Comparison of ENCODE assay signal across 19 mouse cellular contexts in the genomic region with DNA sequence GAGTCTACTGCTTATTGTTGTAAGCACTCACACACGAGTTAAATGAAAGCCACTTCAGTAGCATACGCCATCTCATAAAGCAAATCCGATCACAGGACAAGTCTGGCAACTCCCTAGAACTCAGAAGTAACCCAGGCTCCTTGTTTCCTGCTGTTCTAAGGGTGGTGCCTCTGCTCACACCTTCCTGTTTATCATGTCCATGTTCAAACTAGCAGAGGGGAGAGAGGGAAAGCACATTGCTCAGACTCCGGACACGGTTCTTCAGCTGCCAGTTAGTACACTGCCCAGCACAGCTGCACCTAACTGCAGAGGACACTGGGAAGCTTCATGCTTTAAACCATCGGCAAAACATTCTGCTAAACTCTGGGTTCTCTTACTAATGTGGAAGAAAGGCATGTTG.
DNase-seq lines count a peak whose midpoint lies in the region; ATAC-seq and TF ChIP-seq lines count a peak whose summit lies in the region.
"Had no signal": no experiment of that assay in that cellular context is flagged by ENCODE, and none has a peak within 500 bp of the region (broad histone marks: within the 10 kb centered on the region; RNA-seq: fewer than 3 reads in every experiment).

No protein-coding gene starts in this region.

- H3K27me3 ChIP-seq in heart, adult 2 months (ENCODE audit: control insufficient read depth, insufficient read depth, low read length), result no peaks in the 10 kb centered on the region
- H3K27me3 ChIP-seq in heart, postnatal 0 days (ENCODE audit: control insufficient read depth, insufficient read depth, low read length), result no peaks in the 10 kb centered on the region
- H3K27me3 ChIP-seq: CH12.LX; embryonic facial prominence, embryonic 12.5 days; forebrain, embryonic 15.5 days; hindbrain, embryonic 15.5 days; Patski had no signal

- no peak overlapping the region for H3K4me3 ChIP-seq in heart, adult 2 months
- H3K4me3 ChIP-seq in heart, postnatal 0 days (ENCODE audit: low read depth, low read length), result no peak overlapping the region
- H3K4me3 ChIP-seq in lung, adult 2 months (replicated peaks; ENCODE audit: extremely low read depth, low read depth, low read length), result no peak overlapping the region
- H3K4me3 ChIP-seq: embryonic facial prominence, embryonic 12.5 days; forebrain, embryonic 15.5 days; hindbrain, embryonic 15.5 days had no signal

- ATAC-seq in heart, postnatal 0 days (ENCODE audit: insufficient read depth, low read depth), result peak; percentile 39
- ATAC-seq: activated CD4-positive, CD25-positive, alpha-beta regulatory T cell, adult 4 months; forebrain, embryonic 15.5 days; Patski had no signal

- H3K79me2 ChIP-seq in heart, adult 2 months (replicated peaks; ENCODE audit: control insufficient read depth, insufficient read depth, low read length), result no peaks in the 10 kb centered on the region

- no peak overlapping the region for H3K9ac ChIP-seq in heart, adult 2 months (ENCODE audit: low read depth, low read length)
- no peak overlapping the region for H3K9ac ChIP-seq in heart, postnatal 0 days (replicated peaks; ENCODE audit: low read depth, low read length)
- H3K9ac ChIP-seq: embryonic facial prominence, embryonic 12.5 days; forebrain, embryonic 15.5 days; hindbrain, embryonic 15.5 days had no signal

- H3K4me2 ChIP-seq in heart, postnatal 0 days (ENCODE audit: low read depth, low read length), result no peak overlapping the region
- H3K4me2 ChIP-seq: embryonic facial prominence, embryonic 12.5 days; forebrain, embryonic 15.5 days; hindbrain, embryonic 15.5 days had no signal

- no peak for DNase-seq in heart, adult 2 months
- no peak for DNase-seq in heart, postnatal 14 days
- DNase-seq in heart, postnatal 0 days (ENCODE audit: low spot score), result no peak
- no peak for DNase-seq in heart, postnatal 25 days (ENCODE audit: low spot score)
- peak; percentile 40 for DNase-seq in lung, postnatal 10 days
- no peak for DNase-seq in lung, adult 2 months
- DNase-seq in layer of hippocampus, postnatal 25 days (ENCODE audit: extremely low spot score in 1 of 2, low spot score in 1 of 2), result no peak
- DNase-seq: adrenal gland, postnatal 14 days; cerebellum, adult 11-12 months; cerebellum, adult 9-10 months; cerebellum, postnatal 25 days; gastrocnemius, postnatal 36 days; heart, postnatal 10 days had no signal

- WGBS in heart, adult 2 months, result 42% methylated on average over 6 of the region's 6 CpGs
- 56% methylated on average over 6 of the region's 6 CpGs for WGBS in heart, postnatal 0 days
- WGBS in lung, adult 2 months, result 41% methylated on average over 6 of the region's 6 CpGs

- peak overlapping the region; percentile 51 for H3K27ac ChIP-seq in heart, adult 2 months
- H3K27ac ChIP-seq in heart, postnatal 0 days (ENCODE audit: low read depth), result peak overlapping the region; percentile 36
- H3K27ac ChIP-seq: embryonic facial prominence, embryonic 12.5 days; forebrain, embryonic 15.5 days; hindbrain, embryonic 15.5 days had no signal

- H3K9me3 ChIP-seq in heart, postnatal 0 days (replicated peaks; ENCODE audit: control insufficient read depth, low read length), result no peaks in the 10 kb centered on the region
- H3K9me3 ChIP-seq: embryonic facial prominence, embryonic 12.5 days; forebrain, embryonic 15.5 days; hindbrain, embryonic 15.5 days had no signal

- H3K4me1 ChIP-seq in heart, adult 2 months (ENCODE audit: control insufficient read depth, insufficient read depth, low read length), result peaks cover 19% of the 10 kb centered on the region
- peaks cover 9% of the 10 kb centered on the region; the same call in 1 of the 2 replicates for H3K4me1 ChIP-seq in heart, postnatal 0 days (ENCODE audit: control insufficient read depth, insufficient read depth)
- H3K4me1 ChIP-seq in lung, adult 2 months (ENCODE audit: control insufficient read depth, insufficient read depth, low read length), result peaks cover 12% of the 10 kb centered on the region

- peaks cover 5% of the 10 kb centered on the region for H3K36me3 ChIP-seq in heart, adult 2 months (ENCODE audit: control insufficient read depth, insufficient read depth, low read length)
- no peaks in the 10 kb centered on the region for H3K36me3 ChIP-seq in heart, postnatal 0 days (replicated peaks; ENCODE audit: control insufficient read depth, insufficient read depth, low read length)
- H3K36me3 ChIP-seq: embryonic facial prominence, embryonic 12.5 days; forebrain, embryonic 15.5 days; hindbrain, embryonic 15.5 days had no signal

- TF ChIP-seq CTCF in heart, adult 2 months (IDR thresholded peaks at IDR 0.05), result no peak
- TF ChIP-seq CTCF in heart, postnatal 0 days (IDR thresholded peaks at IDR 0.05; ENCODE audit: low read depth), result no peak
- no peak for TF ChIP-seq CTCF in lung, adult 2 months (IDR thresholded peaks at IDR 0.05; ENCODE audit: insufficient read depth, low read length)

- intact Hi-C loops in heart, adult 2 months (cut with DNase I), result no loop called here
- intact Hi-C loops in heart, postnatal 14 days (cut with DNase I), result no loop called here
- intact Hi-C loops in heart, postnatal 25 days (cut with DNase I), result no loop called here

- no peak for TF ChIP-seq EP300 in heart, adult 2 months (IDR thresholded peaks at IDR 0.05; ENCODE audit: insufficient read depth, low read depth, low read length)
- no peak for TF ChIP-seq EP300 in heart, postnatal 0 days (IDR thresholded peaks at IDR 0.05; ENCODE audit: low read depth)

- no peak for TF ChIP-seq POLR2A in heart, adult 2 months (IDR thresholded peaks at IDR 0.05; ENCODE audit: insufficient read depth, low read depth, low read length)
- TF ChIP-seq POLR2A in lung, adult 2 months (IDR thresholded peaks at IDR 0.05; ENCODE audit: borderline replicate concordance, extremely low read depth, low read depth, low read length), result no peak
